In genomic region chr8:3273799-3274198, GRCm38 (mm10) we compare ENCODE assay signal across 26 mouse cellular contexts.
"Had no signal": no experiment of that assay in that cellular context is flagged by ENCODE, and none has a peak within 500 bp of the region (broad histone marks: within the 10 kb centered on the region; RNA-seq: fewer than 3 reads in every experiment).

No protein-coding gene starts in this region.

- H3K27me3 ChIP-seq: heart, embryonic 12.5 days; hindbrain, embryonic 12.5 days; limb, embryonic 12.5 days; liver, embryonic 13.5 days; liver, embryonic 15.5 days had no signal

- H3K4me2 ChIP-seq: heart, embryonic 12.5 days; hindbrain, embryonic 12.5 days; hindbrain, embryonic 14.5 days; limb, embryonic 12.5 days; liver, embryonic 11.5 days; liver, embryonic 13.5 days; liver, embryonic 15.5 days had no signal

- H3K9ac ChIP-seq: heart, embryonic 12.5 days; hindbrain, embryonic 12.5 days; hindbrain, embryonic 14.5 days; limb, embryonic 12.5 days; liver, embryonic 13.5 days; liver, embryonic 15.5 days had no signal

- ATAC-seq: hindbrain, embryonic 16.5 days; inflammation-experienced regulatory T-cells, adult 6 months; intestine, embryonic 16.5 days had no signal

- H3K9me3 ChIP-seq: heart, embryonic 12.5 days; hindbrain, embryonic 10.5 days; hindbrain, embryonic 12.5 days; limb, embryonic 10.5 days; limb, embryonic 12.5 days; liver, embryonic 13.5 days; liver, embryonic 15.5 days had no signal

- H3K4me3 ChIP-seq: gastrocnemius, adult 2 months; heart, adult 2 months; heart, embryonic 12.5 days; hindbrain, embryonic 10.5 days; hindbrain, embryonic 12.5 days; layer of hippocampus, adult 2 months; left cerebral cortex, adult 2 months; limb, embryonic 10.5 days; limb, embryonic 12.5 days; liver, embryonic 13.5 days; liver, embryonic 15.5 days had no signal

- H3K27ac ChIP-seq: gastrocnemius, adult 2 months; heart, adult 2 months; hindbrain, embryonic 10.5 days; hindbrain, embryonic 12.5 days; hindbrain, embryonic 14.5 days; layer of hippocampus, adult 2 months; left cerebral cortex, adult 2 months; limb, embryonic 10.5 days; limb, embryonic 12.5 days; liver, embryonic 13.5 days; liver, embryonic 15.5 days had no signal

- DNase-seq: gastrocnemius, adult 2 months; gastrocnemius, postnatal 10 days; gastrocnemius, postnatal 25 days; heart, adult 2 months; heart, postnatal 10 days; heart, postnatal 4 days; kidney, adult 18-20 months; kidney, adult 8-10 months; kidney, postnatal 10 days; kidney, postnatal 25 days; kidney, postnatal 4 days; liver; liver, embryonic 13.5 days had no signal
